Mouse (Mus musculus): ENCODE measurements at regions not wholly inside any gene's neighbourhood (a gene's known extent, or its start where the extent isn't known, plus 50 kb on each side); places are given as distances from the start of the nearest gene placed in this dataset.

- no peak for TF ChIP-seq CTCF (IDR thresholded peaks at IDR 0.05; ENCODE audit: low read depth, low read length)
- TF ChIP-seq GATA1 (IDR thresholded peaks at IDR 0.05; ENCODE audit: borderline replicate concordance, low read length) = no peak
- no peak for TF ChIP-seq POLR2AphosphoS5 (IDR thresholded peaks at IDR 0.05; ENCODE audit: insufficient replicate concordance, low read depth, low read length)
These were observed 910.4 kb downstream of the Diaph3 start for GRCm38 (mm10) chr14:86230609-86231008.
